Mouse (Mus musculus): ENCODE measurements around the gene Pip4k2c.
A peak's percentile ranks its signal among the peaks of the same experiment; 100 is the strongest.
"Not testable (repeated sequence)": the region's sequence is repeated elsewhere in the genome, so short reads cannot be mapped to it uniquely, and the experiment has no call there.

Pip4k2c gene

GRCm38 (mm10) chr10:127209928-127210570, 1.3 kb downstream of the Pip4k2c start:
- DNase-seq (ENCODE audit: low spot score in 2 of 2): no peak

- no peak for DNase-seq (ENCODE audit: low spot score in 2 of 2)
Measured at GRCm38 (mm10) chr10:127208921-127209320, 2.5 kb downstream of the Pip4k2c start.

GRCm38 (mm10) chr10:127205373-127205772, 6.0 kb downstream of the Pip4k2c start:
- no peak for DNase-seq (ENCODE audit: low spot score in 2 of 2)

- no peak for DNase-seq (ENCODE audit: low spot score in 2 of 2)
Measured at GRCm38 (mm10) chr10:127204589-127204988, 6.8 kb downstream of the Pip4k2c start.

GRCm38 (mm10) chr10:127203106-127203505, 8.3 kb downstream of the Pip4k2c start:
- no peak for DNase-seq (ENCODE audit: low spot score in 2 of 2)

GRCm38 (mm10) chr10:127200279-127200678, 11.1 kb downstream of the Pip4k2c start:
- DNase-seq (ENCODE audit: low spot score in 2 of 2): no peak

- no peak for DNase-seq (ENCODE audit: low spot score in 2 of 2)
Measured at GRCm38 (mm10) chr10:127199474-127199873, 11.9 kb downstream of the Pip4k2c start.

- no peak for DNase-seq (ENCODE audit: low spot score in 2 of 2)
Measured at GRCm38 (mm10) chr10:127199068-127199467, 12.3 kb downstream of the Pip4k2c start.

GRCm38 (mm10) chr10:127198492-127198891, 12.9 kb downstream of the Pip4k2c start:
- DNase-seq (ENCODE audit: low spot score in 2 of 2): no peak

GRCm38 (mm10) chr10:127197505-127198110, 13.8 kb downstream of the Pip4k2c start:
- no peak for DNase-seq (ENCODE audit: low spot score in 2 of 2)

- no peak for DNase-seq (ENCODE audit: low spot score in 2 of 2)
Measured at GRCm38 (mm10) chr10:127197104-127197503, 14.3 kb downstream of the Pip4k2c start.

GRCm38 (mm10) chr10:127196392-127196791, 15.0 kb downstream of the Pip4k2c start:
- peak; percentile 70 to 75 for DNase-seq (ENCODE audit: low spot score in 2 of 2)

GRCm38 (mm10) chr10:127195328-127196129, 15.9 kb downstream of the Pip4k2c start, which contains the start of gene Dtx3:
Gene Dtx3, minus strand, starts transcription at chr10:127195728.
- no peak for DNase-seq (ENCODE audit: low spot score in 2 of 2)

GRCm38 (mm10) chr10:127194428-127195327, 16.7 kb downstream of the Pip4k2c start:
- peak in 1 of 2 experiments; percentile 48 for DNase-seq (ENCODE audit: low spot score in 2 of 2)

- DNase-seq (ENCODE audit: low spot score in 2 of 2): no peak
Measured at GRCm38 (mm10) chr10:127193011-127193410, 18.4 kb downstream of the Pip4k2c start.

GRCm38 (mm10) chr10:127192057-127192328, 19.4 kb downstream of the Pip4k2c start:
- DNase-seq (ENCODE audit: low spot score in 2 of 2): not testable (repeated sequence)

- no peak for DNase-seq (ENCODE audit: low spot score in 2 of 2)
Measured at GRCm38 (mm10) chr10:127191191-127192056, 20.0 kb downstream of the Pip4k2c start.

GRCm38 (mm10) chr10:127190398-127191190, 20.8 kb downstream of the Pip4k2c start:
- DNase-seq (ENCODE audit: low spot score in 2 of 2): no peak

- DNase-seq (ENCODE audit: low spot score in 2 of 2): no peak
Measured at GRCm38 (mm10) chr10:127189651-127190381, 21.6 kb downstream of the Pip4k2c start, which contains the start of gene Arhgef25. Gene Arhgef25, minus strand, starts transcription at chr10:127190083.

All from frontal cortex, postnatal 36 days (tissue).